Mouse (Mus musculus) adrenal gland, postnatal 14 days (tissue): ENCODE results near the gene H2-K1. TPM values are rescaled to one million over a fixed set of nuclear protein-coding genes. Genes with fewer than 3 reads are reported as not detected.
A peak's percentile ranks its signal among the peaks of the same experiment; 100 is the strongest.
"Not testable (repeated sequence)": the region's sequence is repeated elsewhere in the genome, so short reads cannot be mapped to it uniquely, and the experiment has no call there.

Experiments
- DNase-seq: peaks from one replicate; pipeline ENCODE4 v3.0.0; 2021; ENCODE audit warnings: mixed read lengths
- total RNA-seq: library from RNA; stranded (reverse); gene quantifications from 2 replicates; pipeline ENCODE4 v1.2.3, GENCODE M21; 2021

The H2-K1 gene
- total RNA-seq, 1 experiment from 2014 or later: 212 TPM

GRCm38 (mm10) chr17:34027656-34028223 is 27.6 kb upstream of the H2-K1 start, which contains the start of gene H2-Ke6:
Gene H2-Ke6, minus strand, starts transcription at chr17:34028060.
- peak; percentile 96 for DNase-seq

DNA sequence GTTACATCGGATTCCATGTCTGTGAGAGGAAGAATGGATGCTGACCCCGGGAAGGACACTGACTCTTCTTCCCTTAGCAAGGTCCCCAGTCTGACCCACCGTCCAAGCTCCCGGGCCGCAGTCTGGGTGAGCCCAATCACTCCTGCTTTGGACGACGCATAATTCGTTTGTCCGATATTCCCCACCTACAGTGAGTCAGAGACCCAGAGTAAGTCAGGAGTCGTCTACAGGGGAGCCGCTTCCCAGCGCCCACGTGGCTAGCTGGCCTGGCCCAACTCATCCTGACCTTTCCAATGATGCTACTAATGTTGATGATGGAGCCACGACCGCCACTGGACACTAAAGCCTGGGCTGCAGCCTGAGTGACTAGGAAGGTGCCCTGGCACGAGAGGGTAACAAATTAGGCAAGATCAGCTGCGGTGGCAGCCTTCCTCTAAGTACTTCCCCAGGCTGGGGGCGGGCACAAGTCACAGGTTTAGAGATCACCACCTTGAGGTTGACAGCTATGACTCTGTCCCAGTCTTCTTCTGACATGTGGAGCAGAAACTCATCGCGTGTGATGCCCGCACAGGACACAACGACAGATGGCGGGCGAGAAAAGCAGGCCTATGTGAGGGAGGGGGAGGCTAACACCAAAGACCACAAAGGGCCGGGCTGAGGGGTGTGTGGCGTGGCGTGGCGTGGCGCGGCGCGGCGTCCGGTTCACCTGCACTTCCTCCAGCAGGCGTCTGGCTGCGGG is 26.9 kb upstream of the H2-K1 start:
- DNase-seq: peak; percentile 69

DNA sequence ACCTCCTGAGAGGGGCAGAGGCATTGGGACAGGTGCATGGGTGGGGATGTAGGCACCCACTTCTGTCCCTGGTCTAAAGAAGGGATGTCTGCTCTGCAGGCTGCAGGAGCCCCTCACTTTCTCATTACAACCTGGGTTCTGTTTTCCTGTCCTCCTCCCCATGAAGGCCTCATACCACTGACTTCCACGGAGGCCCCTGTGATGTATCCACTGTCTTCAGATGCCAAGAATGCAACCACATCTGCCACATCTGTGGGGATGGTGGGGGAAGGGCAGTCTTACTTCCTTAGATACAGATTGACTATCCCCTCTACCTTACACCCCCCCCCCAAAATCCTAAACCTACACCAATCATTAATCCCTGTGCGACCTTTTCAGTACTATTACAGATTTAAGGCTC is 26.1 kb upstream of the H2-K1 start:
- no peak for DNase-seq

- no peak for DNase-seq
Observed at GRCm38 (mm10) chr17:34025756-34026151, 25.6 kb upstream of the H2-K1 start.

GRCm38 (mm10) chr17:34024861-34025755 is 25.0 kb upstream of the H2-K1 start:
- peak; percentile 79 for DNase-seq

- peak; percentile 93 for DNase-seq
Observed at GRCm38 (mm10) chr17:34024317-34024821, 24.2 kb upstream of the H2-K1 start, which contains the start of gene Ring1. Gene Ring1, minus strand, starts transcription at chr17:34024680.

- no peak for DNase-seq
Observed at GRCm38 (mm10) chr17:34023678-34024077, 23.5 kb upstream of the H2-K1 start.

DNA sequence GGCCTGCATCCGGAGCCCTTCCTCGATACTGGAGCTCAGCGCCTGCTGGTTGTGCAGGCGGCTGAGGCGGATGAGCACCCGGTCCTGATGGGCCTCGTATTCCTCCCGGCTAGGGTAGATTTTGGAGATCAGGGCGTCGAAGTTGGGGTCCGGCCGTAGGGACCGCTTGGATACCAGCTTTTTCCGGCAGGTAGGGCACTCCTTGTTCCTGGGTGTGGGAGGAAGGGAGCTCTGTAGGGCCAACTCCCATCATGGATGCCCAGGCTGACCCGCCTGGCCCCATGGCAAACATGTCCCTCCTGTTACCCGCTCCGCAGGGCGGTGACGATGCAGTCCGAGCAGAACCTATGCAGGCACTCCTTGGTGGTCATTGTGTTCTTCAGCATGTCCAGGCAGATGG is 22.8 kb upstream of the H2-K1 start:
- DNase-seq: peak; percentile 15

GRCm38 (mm10) chr17:34022414-34022783 is 22.3 kb upstream of the H2-K1 start:
- DNase-seq: peak; percentile 9

DNA sequence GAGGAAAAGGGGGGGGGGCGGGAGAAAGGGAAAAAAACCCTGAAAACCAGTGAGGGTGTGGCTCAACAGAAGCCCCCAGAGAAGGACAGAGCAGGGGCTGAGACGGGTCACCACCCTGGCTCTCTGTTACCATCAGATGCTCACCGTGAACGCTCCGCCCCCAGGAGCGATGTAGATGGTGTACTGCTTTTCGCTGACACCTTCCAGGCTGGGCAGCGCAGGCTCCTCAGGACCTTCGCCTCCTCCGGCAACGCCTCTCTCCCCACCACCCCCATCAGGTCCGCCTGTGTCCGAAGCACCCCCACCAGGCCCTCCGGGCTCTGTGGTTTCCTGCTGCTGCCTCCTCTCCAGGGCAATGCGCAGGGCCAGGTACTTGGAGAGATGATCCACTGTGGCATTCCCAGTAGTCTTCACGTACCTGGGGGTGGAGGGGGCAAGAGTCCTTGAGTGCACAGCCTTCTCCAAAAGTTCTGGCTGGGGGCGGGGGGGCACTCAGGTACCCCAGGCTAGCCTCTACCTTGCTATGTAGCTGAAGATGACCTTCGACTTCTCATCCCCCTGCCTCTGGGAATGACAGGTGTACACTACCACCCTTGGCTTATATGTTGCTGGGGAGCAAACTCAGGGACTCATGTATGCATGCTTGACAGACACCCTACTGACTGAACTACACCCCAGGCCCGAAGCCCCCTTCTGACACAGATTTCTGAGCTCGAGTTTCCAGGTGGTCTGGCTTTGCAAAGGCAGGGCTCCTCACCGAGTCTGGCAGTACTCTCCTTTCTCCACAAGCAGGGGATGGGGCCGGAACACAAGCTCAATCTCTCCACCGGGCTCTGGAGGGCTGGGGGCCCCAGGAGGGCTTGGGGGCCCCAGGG is 21.6 kb upstream of the H2-K1 start:
- DNase-seq: peak; percentile 18

- no peak for DNase-seq
Observed at GRCm38 (mm10) chr17:34013436-34013835, 13.3 kb upstream of the H2-K1 start.

DNA sequence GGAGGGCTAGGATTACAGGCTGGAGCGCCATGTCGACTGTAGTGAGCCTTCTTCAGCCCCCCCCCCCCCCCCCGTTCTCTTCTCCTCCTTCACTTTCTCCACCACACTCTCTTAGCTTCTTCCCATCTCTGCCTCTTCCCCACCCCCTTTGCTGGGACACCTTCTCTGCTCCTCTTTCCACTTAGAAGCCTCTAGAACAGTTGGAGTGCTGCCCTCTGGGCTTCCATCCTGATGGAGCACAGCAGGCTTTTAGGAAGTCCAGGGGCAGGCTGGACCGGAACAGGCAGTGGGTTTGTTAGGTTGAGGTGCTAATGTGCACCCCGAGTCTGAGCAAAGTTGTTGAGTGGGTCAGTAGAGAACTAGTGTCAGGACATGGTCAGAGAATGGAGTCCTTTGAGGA is 10.0 kb upstream of the H2-K1 start:
- no peak for DNase-seq

DNA sequence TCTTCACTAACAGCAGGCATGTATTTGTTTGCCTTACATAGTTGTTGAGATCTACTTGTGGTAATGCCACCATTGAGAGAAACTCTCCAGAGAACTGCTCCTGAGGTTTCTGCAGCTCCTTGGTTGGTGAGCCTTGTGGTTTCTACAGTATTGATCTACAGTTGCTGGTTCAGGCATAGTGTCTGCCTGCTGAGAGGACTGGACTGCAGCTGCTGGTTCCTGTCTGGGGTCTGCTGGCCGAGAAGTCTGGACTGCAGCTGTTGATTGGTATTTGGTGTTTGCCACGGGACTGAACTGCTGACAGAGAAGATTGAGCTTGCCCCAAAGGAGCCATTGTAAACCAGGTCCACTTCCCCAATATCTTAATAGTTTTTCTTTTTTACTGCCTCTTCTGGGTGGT is 6.4 kb upstream of the H2-K1 start:
- DNase-seq: no peak

- DNase-seq: peak; percentile 56
Observed at GRCm38 (mm10) chr17:34003426-34003825, 3.3 kb upstream of the H2-K1 start.

GRCm38 (mm10) chr17:34000796-34001195 is 649 bp upstream of the H2-K1 start:
- DNase-seq: not testable (repeated sequence)

GRCm38 (mm10) chr17:33999341-34000149 is 602 bp downstream of the H2-K1 start:
- peak; percentile 55 for DNase-seq

DNA sequence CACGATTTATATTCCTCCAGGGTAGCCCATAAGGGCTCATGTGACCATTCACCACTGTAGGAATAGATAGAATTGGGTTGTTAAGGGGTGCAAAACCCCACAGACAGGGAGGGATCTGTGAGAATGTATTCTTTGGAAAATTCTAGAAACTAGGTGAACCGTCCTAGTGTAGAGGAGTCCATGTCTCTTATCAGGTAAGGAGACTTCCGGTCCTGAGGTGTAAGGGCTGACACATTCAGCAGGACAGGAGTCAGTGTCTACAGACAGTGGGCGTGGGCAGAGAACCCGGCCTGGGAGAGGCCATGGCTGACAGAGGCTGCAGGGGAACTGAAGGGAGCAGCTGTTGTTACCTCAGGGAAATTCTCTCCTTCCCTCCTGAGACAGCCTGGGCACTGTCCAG is 1.4 kb downstream of the H2-K1 start:
- DNase-seq: not testable (repeated sequence)

DNA sequence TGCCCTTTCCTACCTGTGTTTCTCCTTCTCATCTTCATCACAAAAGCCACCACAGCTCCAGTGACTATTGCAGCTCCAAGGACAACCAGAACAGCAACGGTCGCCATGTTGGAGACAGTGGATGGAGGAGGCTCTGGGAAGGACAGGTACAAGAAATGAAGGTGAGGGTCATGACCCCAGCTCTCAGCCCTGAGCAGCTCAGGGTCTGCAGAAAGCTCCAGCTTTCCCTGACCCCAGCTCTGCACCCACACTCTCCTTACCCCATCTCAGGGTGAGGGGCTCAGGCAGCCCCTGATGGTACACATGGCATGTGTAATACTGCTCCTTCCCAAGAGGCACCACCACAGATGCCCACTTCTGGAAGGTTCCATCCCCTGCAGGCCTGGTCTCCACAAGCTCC is 3.1 kb downstream of the H2-K1 start:
- not testable (repeated sequence) for DNase-seq

- DNase-seq: no peak
Observed at GRCm38 (mm10) chr17:33995651-33996050, 4.5 kb downstream of the H2-K1 start.

DNA sequence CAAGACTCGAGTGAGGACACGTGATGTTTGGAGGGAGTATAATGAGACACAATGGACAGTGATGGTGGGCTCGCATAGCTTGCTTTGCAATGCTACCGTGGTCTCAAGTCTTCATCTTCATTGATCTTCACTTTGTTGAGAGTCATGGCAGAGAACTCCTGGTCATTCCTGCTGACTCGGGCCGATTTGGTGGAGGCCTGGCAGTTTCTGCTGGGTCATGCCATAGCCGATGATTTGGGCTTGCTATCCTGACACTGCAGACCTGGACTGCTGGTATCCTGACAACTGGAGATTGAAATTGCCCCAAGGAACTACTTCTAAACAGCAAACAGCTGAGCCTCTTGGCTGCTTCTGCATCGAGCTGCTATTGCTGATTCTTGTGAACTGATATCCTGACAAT is 5.2 kb downstream of the H2-K1 start:
- DNase-seq: no peak
